Mouse (Mus musculus) stomach, embryonic 14.5 days (tissue): Measurements from ENCODE around the gene Vsx2. TPM values are rescaled to one million over a fixed set of nuclear protein-coding genes. Genes with fewer than 3 reads are reported as not detected.

ENCODE experiments used
- ATAC-seq: fragments of 200-750 bp; cut with Nextera tagmentation; 2 replicates; pipeline ENCODE4 v1.8.0; 2017; ENCODE audit warnings: low read depth, moderate TSS enrichment; ENCODE audit not compliant: insufficient number of reproducible peaks, insufficient read depth, low FRiP score
- H3K27ac ChIP-seq: fragments of 300-500 bp; sonication (generic); 2 replicates; pipeline ENCODE4 v1.5.1; 2014; ENCODE audit warnings: mild to moderate bottlenecking, low read length, moderate library complexity, mixed read lengths
- H3K27me3 ChIP-seq: fragments of 300-500 bp; sonication (generic); 2 replicates; pipeline ENCODE4 v1.6.1; 2014; ENCODE audit warnings: low read length, control low read depth, mixed read lengths; ENCODE audit not compliant: control insufficient read depth, insufficient read depth
- H3K36me3 ChIP-seq: fragments of 300-500 bp; sonication (generic); 2 replicates; pipeline ENCODE4 v1.6.1; 2014; ENCODE audit warnings: mild to moderate bottlenecking, control low read depth, low read length, moderate library complexity, mixed read lengths; ENCODE audit not compliant: control insufficient read depth, insufficient read depth
- H3K4me1 ChIP-seq: fragments of 300-500 bp; sonication (generic); 2 replicates; pipeline ENCODE4 v1.6.1; 2014; ENCODE audit warnings: low read length, control low read depth, mixed read lengths; ENCODE audit not compliant: control insufficient read depth, insufficient read depth
- H3K4me2 ChIP-seq: fragments of 300-500 bp; sonication (generic); replicated peaks from 2 replicates; pipeline ENCODE4 v1.6.1; 2014; ENCODE audit warnings: low read depth, low read length, control low read depth
- H3K4me3 ChIP-seq: fragments of 300-500 bp; sonication (generic); 2 replicates; pipeline ENCODE4 v1.5.1; 2014; ENCODE audit warnings: low read depth, low read length, control low read depth
- H3K9ac ChIP-seq: fragments of 300-500 bp; sonication (generic); replicated peaks from 2 replicates; pipeline ENCODE4 v1.6.1; 2014; ENCODE audit warnings: low read depth, mild to moderate bottlenecking, control low read depth, low read length, moderate library complexity, mixed read lengths
- H3K9me3 ChIP-seq: fragments of 300-500 bp; sonication (generic); 2 replicates; pipeline ENCODE4 v1.6.1; 2016; ENCODE audit warnings: low read depth, low read length, control low read depth; ENCODE audit not compliant: control insufficient read depth
- WGBS: fragments of 180-500 bp; shearing (Covaris S2); extraction: QIAGEN DNeasy Blood & Tissue Kit; methylation state at CpG from one replicate; pipeline ENCODE4 v1.1.7; 2014; 5-methylcytosine and 5-hydroxymethylcytosine counted together
- polyA plus RNA-seq: library from polyadenylated mRNA; unstranded; fragments of >200 nt; fragmentation: Nextera tagmentation; extraction: Ambion mirVana; gene quantifications from 2 replicates; pipeline ENCODE4 v1.2.1, GENCODE M21; 2014

The Vsx2 gene
- polyA plus RNA-seq, 1 experiment from 2014 or later, result not detected

GRCm38 (mm10) chr12:84640654-84641053 lies 71.1 kb downstream of the Vsx2 start, which contains the start of gene Vrtn:
Gene Vrtn, plus strand, starts transcription at chr12:84641019.
- 11% methylated on average over 9 of the region's 9 CpGs for WGBS
- Histone ChIP-seq H3K36me3 (no peaks in the 10 kb centered on the region), H3K27me3 (peaks cover 27% of the 10 kb centered on the region)

More at GRCm38 (mm10) chr12:84640654-84641053, 71.1 kb downstream of the Vsx2 start, which contains the start of gene Vrtn:
- Histone ChIP-seq H3K9ac (no peak within 1 kb of the TSS), H3K4me2 (no peak within 1 kb of the TSS), H3K4me1 (no peaks in the 10 kb centered on the region), H3K9me3 (no peaks in the 10 kb centered on the region), H3K27ac (no peak within 1 kb of the TSS), H3K4me3 (no peak within 1 kb of the TSS)
- ATAC-seq, result no peak

Other genes with a start within 250 kb of the Vsx2 start
- gene Coq6, start 208.1 kb upstream of the Vsx2 start, polyA plus RNA-seq, result 52.6 and 52.7 TPM in 2 replicates
- gene Fam161b, start 207.9 kb upstream of the Vsx2 start, polyA plus RNA-seq, result 2.7 and 3.4 TPM in 2 replicates
- 15.0 and 15.8 TPM in 2 replicates for gene Entpd5, start 160.7 kb upstream of the Vsx2 start, polyA plus RNA-seq
- gene Bbof1, start 160.7 kb upstream of the Vsx2 start, polyA plus RNA-seq, result 1.00 and 1.5 TPM in 2 replicates
- 24.8 and 26.0 TPM in 2 replicates for gene Rnf113a2, start 152.6 kb upstream of the Vsx2 start, polyA plus RNA-seq
- gene Aldh6a1, start 118.8 kb upstream of the Vsx2 start, polyA plus RNA-seq, result 35.5 and 40.1 TPM in 2 replicates
- 20.4 and 23.0 TPM in 2 replicates for gene Lin52, start 118.3 kb upstream of the Vsx2 start, polyA plus RNA-seq
- gene Abcd4, start 47.7 kb downstream of the Vsx2 start, polyA plus RNA-seq, result 13.4 and 15.0 TPM in 2 replicates
- gene Vrtn, start 71.3 kb downstream of the Vsx2 start, polyA plus RNA-seq, result not detected in 2 replicates
- gene Syndig1l, start 129.1 kb downstream of the Vsx2 start, polyA plus RNA-seq, result 0.19 TPM in 1 of 2 replicates, not detected in the other
- 66.2 and 66.6 TPM in 2 replicates for gene Npc2, start 203.4 kb downstream of the Vsx2 start, polyA plus RNA-seq
- 122 and 137 TPM in 2 replicates for gene Isca2, start 203.5 kb downstream of the Vsx2 start, polyA plus RNA-seq